Mouse (Mus musculus) hindbrain, embryonic 11.5 days (tissue): ENCODE data around the gene Ipcef1. TPM values are rescaled to one million over a fixed set of nuclear protein-coding genes. Genes with fewer than 3 reads are reported as not detected.
A peak's percentile ranks its signal among the peaks of the same experiment; 100 is the strongest.
"Not testable (repeated sequence)": the region's sequence is repeated elsewhere in the genome, so short reads cannot be mapped to it uniquely, and the experiment has no call there.

ENCODE experiments used
- ATAC-seq: fragments of 200-750 bp; cut with Nextera tagmentation; 2 replicates; pipeline ENCODE4 v1.8.0; 2017; ENCODE audit warnings: mild to moderate bottlenecking, moderate TSS enrichment, moderate library complexity; ENCODE audit not compliant: low FRiP score
- DNase-seq: peaks from one replicate; pipeline ENCODE4 v3.0.0-alpha.2; 2015; ENCODE audit warnings: low spot score
- H3K27ac ChIP-seq: fragments of 300-500 bp; sonication (generic); 2 replicates; pipeline ENCODE4 v1.5.1; 2014; ENCODE audit warnings: mild to moderate bottlenecking, low read depth, low read length
- H3K27me3 ChIP-seq: fragments of 300-500 bp; sonication (generic); 2 replicates; pipeline ENCODE4 v1.6.1; 2014; ENCODE audit warnings: mild to moderate bottlenecking, low read length, moderate library complexity, mixed read lengths; ENCODE audit not compliant: control insufficient read depth, insufficient read depth
- H3K36me3 ChIP-seq: fragments of 300-500 bp; sonication (generic); 2 replicates; pipeline ENCODE4 v1.6.1; 2014; ENCODE audit warnings: mild to moderate bottlenecking, low read length, moderate library complexity, mixed read lengths; ENCODE audit not compliant: control insufficient read depth, insufficient read depth
- H3K4me1 ChIP-seq: fragments of 300-500 bp; sonication (generic); replicated peaks from 2 replicates; pipeline ENCODE4 v1.6.1; 2014; ENCODE audit warnings: low read length, mixed read lengths; ENCODE audit not compliant: control insufficient read depth, insufficient read depth
- H3K4me2 ChIP-seq: fragments of 300-500 bp; sonication (generic); replicated peaks from 2 replicates; pipeline ENCODE4 v1.6.1; 2014; ENCODE audit warnings: mild to moderate bottlenecking, low read depth, low read length
- H3K4me3 ChIP-seq: fragments of 300-500 bp; sonication (generic); 2 replicates; pipeline ENCODE4 v1.5.1; 2014; ENCODE audit warnings: low read depth, low read length
- H3K9ac ChIP-seq: fragments of 300-500 bp; sonication (generic); 2 replicates; pipeline ENCODE4 v1.6.1; 2014; ENCODE audit warnings: low read depth, low read length
- H3K9me3 ChIP-seq: fragments of 300-500 bp; sonication (generic); 2 replicates; pipeline ENCODE4 v1.6.1; 2016; ENCODE audit warnings: low read length; ENCODE audit not compliant: control insufficient read depth
- WGBS: fragments of 180-500 bp; shearing (Covaris S2); extraction: QIAGEN DNeasy Blood & Tissue Kit; methylation state at CpG from one replicate; pipeline ENCODE4 v1.1.7; 2014; 5-methylcytosine and 5-hydroxymethylcytosine counted together
- polyA plus RNA-seq: library from polyadenylated mRNA; unstranded; fragments of >200 nt; fragmentation: Nextera tagmentation; extraction: Ambion mirVana; gene quantifications from 2 replicates; pipeline ENCODE4 v1.2.1, GENCODE M21; 2014

The Ipcef1 gene
- polyA plus RNA-seq, 1 experiment from 2014 or later, result 0.31 TPM

- no peak for ATAC-seq
- no peak overlapping the region for H3K4me2 ChIP-seq
- H3K9ac ChIP-seq, result no peak overlapping the region
- H3K36me3 ChIP-seq, result no peaks in the 10 kb centered on the region
- no peaks in the 10 kb centered on the region for H3K4me1 ChIP-seq
- no peaks in the 10 kb centered on the region for H3K9me3 ChIP-seq
- WGBS, result 89% methylated on average over 4 of the region's 4 CpGs
- no peak overlapping the region for H3K4me3 ChIP-seq
- no peak overlapping the region for H3K27ac ChIP-seq
- DNase-seq, result no peak
- H3K27me3 ChIP-seq, result no peaks in the 10 kb centered on the region
These were observed 152.2 kb downstream of the Ipcef1 start for GRCm38 (mm10) chr10:6900126-6900525.

GRCm38 (mm10) chr10:6896659-6897303, 155.5 kb downstream of the Ipcef1 start:
- Histone ChIP-seq H3K27me3 (no peaks in the 10 kb centered on the region), H3K9me3 (no peaks in the 10 kb centered on the region), H3K4me1 (no peaks in the 10 kb centered on the region), H3K4me3 (no peak overlapping the region), H3K9ac (no peak overlapping the region), H3K4me2 (no peak overlapping the region), H3K36me3 (no peaks in the 10 kb centered on the region), H3K27ac (no peak overlapping the region)
- WGBS, result 89% methylated on average over 3 of the region's 3 CpGs
- no peak for DNase-seq
- ATAC-seq, result no peak

- Histone ChIP-seq H3K9me3 (no peaks in the 10 kb centered on the region), H3K27me3 (no peaks in the 10 kb centered on the region), H3K4me3 (no peak overlapping the region), H3K9ac (no peak overlapping the region), H3K27ac (no peak overlapping the region), H3K36me3 (no peaks in the 10 kb centered on the region), H3K4me1 (no peaks in the 10 kb centered on the region), H3K4me2 (no peak overlapping the region)
- ATAC-seq (no peak), DNase-seq (no peak)
- WGBS, result 74% methylated on average over 3 of the region's 3 CpGs
These were observed 156.5 kb downstream of the Ipcef1 start for GRCm38 (mm10) chr10:6895796-6896195.

- H3K4me3 ChIP-seq, result no peak overlapping the region
- H3K36me3 ChIP-seq, result no peaks in the 10 kb centered on the region
- no peak overlapping the region for H3K9ac ChIP-seq
- no peak overlapping the region for H3K27ac ChIP-seq
- DNase-seq (no peak), ATAC-seq (no peak)
- no peaks in the 10 kb centered on the region for H3K9me3 ChIP-seq
- no peaks in the 10 kb centered on the region for H3K27me3 ChIP-seq
- no peaks in the 10 kb centered on the region for H3K4me1 ChIP-seq
- no peak overlapping the region for H3K4me2 ChIP-seq
- WGBS, result 75% methylated on average over 5 of the region's 5 CpGs
These were observed 161.8 kb downstream of the Ipcef1 start for GRCm38 (mm10) chr10:6890348-6891009.

GRCm38 (mm10) chr10:6889640-6890245, 162.5 kb downstream of the Ipcef1 start:
- H3K27me3 ChIP-seq, result no peaks in the 10 kb centered on the region
- ATAC-seq, result no peak
- H3K4me2 ChIP-seq, result no peak overlapping the region
- H3K9ac ChIP-seq, result no peak overlapping the region
- H3K36me3 ChIP-seq, result no peaks in the 10 kb centered on the region
- DNase-seq, result no peak
- H3K9me3 ChIP-seq, result no peaks in the 10 kb centered on the region
- H3K4me1 ChIP-seq, result no peaks in the 10 kb centered on the region
- WGBS, result 77% methylated on average over 5 of the region's 5 CpGs
- H3K4me3 ChIP-seq, result no peak overlapping the region
- H3K27ac ChIP-seq, result no peak overlapping the region

- Histone ChIP-seq H3K36me3 (no peaks in the 10 kb centered on the region), H3K4me3 (no peak overlapping the region), H3K9me3 (no peaks in the 10 kb centered on the region), H3K9ac (no peak overlapping the region), H3K27ac (no peak overlapping the region), H3K27me3 (no peaks in the 10 kb centered on the region), H3K4me2 (no peak overlapping the region), H3K4me1 (no peaks in the 10 kb centered on the region)
- ATAC-seq, result no peak
- WGBS, result 0% methylated on average over 1 of the region's 1 CpGs
- peak; percentile 60 for DNase-seq
These were observed 166.8 kb downstream of the Ipcef1 start for GRCm38 (mm10) chr10:6885460-6885859.

GRCm38 (mm10) chr10:6882041-6882440, 170.2 kb downstream of the Ipcef1 start:
- not testable (repeated sequence) for ATAC-seq, H3K4me2 ChIP-seq, DNase-seq, H3K36me3 ChIP-seq, H3K27me3 ChIP-seq, H3K27ac ChIP-seq, H3K9ac ChIP-seq, H3K4me3 ChIP-seq, H3K9me3 ChIP-seq, H3K4me1 ChIP-seq
- 86% methylated on average over 1 of the region's 1 CpGs for WGBS

- WGBS, result 87% methylated on average over 2 of the region's 2 CpGs
- Histone ChIP-seq H3K4me1 (no peaks in the 10 kb centered on the region), H3K27me3 (no peaks in the 10 kb centered on the region), H3K9me3 (no peaks in the 10 kb centered on the region), H3K27ac (no peak overlapping the region), H3K4me2 (no peak overlapping the region), H3K4me3 (no peak overlapping the region), H3K9ac (no peak overlapping the region), H3K36me3 (no peaks in the 10 kb centered on the region)
- no peak for ATAC-seq
- no peak for DNase-seq
These were observed 173.9 kb downstream of the Ipcef1 start for GRCm38 (mm10) chr10:6878276-6878881.
